Mouse (Mus musculus) brain, embryonic 14.5 days (tissue): Measurements from ENCODE around the gene Elmo2.

Experiments used
- CTCF ChIP-seq: fragments of 200-500 bp; IDR thresholded peaks from 2 replicates; pipeline ENCODE4 v1.5.1; 2012; ENCODE audit warnings: inconsistent platforms, mild to moderate bottlenecking, moderate library complexity, borderline replicate concordance; ENCODE audit not compliant: insufficient read depth, insufficient read length; ENCODE audit errors: extremely low read depth
- POLR2A ChIP-seq: fragments of 200-500 bp; IDR thresholded peaks from 2 replicates; pipeline ENCODE4 v1.6.1; 2012; ENCODE audit warnings: mild to moderate bottlenecking, inconsistent platforms, borderline replicate concordance; ENCODE audit not compliant: poor library complexity, insufficient read depth, insufficient read length, severe bottlenecking; ENCODE audit errors: extremely low read depth

GRCm38 (mm10) chr2:165328746-165329145 lies 2.5 kb upstream of the Elmo2 start:
- no peak for TF ChIP-seq CTCF
- no peak for TF ChIP-seq POLR2A
